Mouse (Mus musculus) bone marrow, adult 2 months (tissue): ENCODE results near the gene Card11.

Experiments
- CTCF ChIP-seq: fragments of 200-500 bp; IDR thresholded peaks from 2 replicates; pipeline ENCODE4 v1.5.1; 2011; ENCODE audit warnings: low read length, control low read depth; ENCODE audit not compliant: control insufficient read depth, insufficient read depth
- POLR2A ChIP-seq: fragments of 200-500 bp; IDR thresholded peaks from 2 replicates; pipeline ENCODE4 v1.6.1; 2011; ENCODE audit warnings: low read depth, mild to moderate bottlenecking, control low read depth, low read length, borderline replicate concordance; ENCODE audit not compliant: control insufficient read depth

- TF ChIP-seq CTCF (no peak), POLR2A (no peak)
Measured at GRCm38 (mm10) chr5:140827413-140827812, 173.0 kb downstream of the Card11 start.
